Mouse (Mus musculus) erythroblast, embryonic 14.5 days (primary cell): ENCODE measurements around the gene Poll.

Experiments
- GATA1 ChIP-seq: IDR thresholded peaks from 2 replicates; pipeline ENCODE4 v1.6.1; 2012; ENCODE audit warnings: low read length, inconsistent platforms, mixed read lengths
- TAL1 ChIP-seq: IDR thresholded peaks from 3 replicates; pipeline ENCODE4 v1.6.1; 2012; ENCODE audit warnings: low read length, inconsistent platforms, mixed read lengths

DNA sequence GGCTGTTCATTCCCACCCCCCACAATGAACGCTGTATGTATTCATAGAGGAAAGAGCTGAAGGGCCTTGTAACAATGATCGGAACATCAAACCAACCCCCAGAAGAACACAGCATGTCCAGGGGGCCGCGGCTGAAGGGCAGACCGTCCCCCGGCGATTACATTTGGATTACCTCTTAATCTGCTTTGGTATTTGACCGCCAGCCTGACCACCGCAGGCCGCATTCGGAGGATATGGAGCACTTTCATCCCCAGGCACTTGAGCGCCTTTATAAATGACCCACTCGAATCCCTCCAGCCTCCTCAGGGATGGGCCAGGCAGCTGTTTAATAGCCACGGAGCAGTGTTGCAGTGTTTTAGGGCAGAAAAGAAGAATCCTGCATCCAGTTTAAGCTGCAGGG is 7.0 kb upstream of the Poll start:
- TF ChIP-seq GATA1, result no peak
- no peak for TF ChIP-seq TAL1
